ENCODE assay signal across 8 mouse cellular contexts in the genomic region with DNA sequence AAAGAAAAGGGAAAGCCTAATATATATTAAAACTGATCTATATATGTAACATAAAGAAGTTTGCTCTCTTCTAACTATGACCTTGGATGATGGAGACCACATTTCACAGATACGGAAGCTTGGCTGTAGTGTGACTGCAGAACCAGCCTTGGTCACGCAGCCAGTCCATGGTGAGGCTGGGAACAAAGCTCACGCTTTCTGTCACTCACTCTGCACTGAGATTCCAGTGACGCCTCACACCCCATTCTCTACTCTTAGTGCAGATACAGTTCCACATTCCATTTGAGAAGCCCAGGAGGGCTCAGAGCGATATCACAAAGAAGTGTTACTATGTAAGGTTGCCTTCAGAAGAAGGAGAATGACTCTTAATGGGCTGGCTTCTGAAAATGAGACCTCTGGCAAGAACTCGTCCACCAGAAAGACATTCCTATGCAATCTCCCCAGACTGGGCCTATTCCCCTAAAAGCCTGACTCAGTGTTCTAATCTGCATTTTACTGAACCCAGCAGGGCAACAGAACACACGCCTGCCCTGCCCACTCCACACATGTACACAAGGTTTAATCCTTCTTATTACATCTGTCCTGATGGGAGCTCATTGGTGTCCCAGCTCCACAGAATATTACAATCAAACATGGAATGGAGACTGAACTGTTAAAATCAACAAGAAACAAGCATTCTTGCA. TPM values are rescaled to one million over a fixed set of nuclear protein-coding genes. Genes with fewer than 3 reads are reported as not detected.
DNase-seq lines count a peak whose midpoint lies in the region; ATAC-seq lines count a peak whose summit lies in the region.

No protein-coding gene starts in this region.

- no peaks in the 10 kb centered on the region for H3K9me3 ChIP-seq in erythroblast, embryonic 14.5 days (ENCODE audit: control insufficient read depth, low read length)
- no peaks in the 10 kb centered on the region for H3K9me3 ChIP-seq in heart, embryonic 15.5 days (replicated peaks)
- H3K9me3 ChIP-seq in liver, embryonic 13.5 days (replicated peaks): no peaks in the 10 kb centered on the region

- WGBS in heart, embryonic 15.5 days: 31% methylated on average over 7 of the region's 7 CpGs
- 60% methylated on average over 7 of the region's 7 CpGs for WGBS in liver, embryonic 13.5 days (ENCODE audit: insufficient replicate concordance)

- H3K27ac ChIP-seq in heart, embryonic 15.5 days: peak overlapping the region; percentile 85
- H3K27ac ChIP-seq in liver, embryonic 13.5 days: peak overlapping the region; percentile 61

- ATAC-seq in erythroblast, adult 5-6 weeks (replicated peaks; ENCODE audit: low FRiP score, poor library complexity, severe bottlenecking): no peak
- ATAC-seq in heart, embryonic 15.5 days (replicated peaks; ENCODE audit: insufficient number of reproducible peaks, insufficient read depth, low FRiP score, low read depth): peak; percentile 92
- peak; percentile 49; the same call in 1 of the 2 replicates for ATAC-seq in liver, embryonic 13.5 days (ENCODE audit: low read depth)

- H3K27me3 ChIP-seq in erythroblast, embryonic 14.5 days (ENCODE audit: control insufficient read depth): no peaks in the 10 kb centered on the region
- H3K27me3 ChIP-seq in heart, embryonic 15.5 days: no peaks in the 10 kb centered on the region
- H3K27me3 ChIP-seq in liver, embryonic 13.5 days: no peaks in the 10 kb centered on the region

- peak overlapping the region; percentile 11 for H3K4me3 ChIP-seq in erythroblast, embryonic 14.5 days (replicated peaks)
- H3K4me3 ChIP-seq in heart, embryonic 15.5 days: peak overlapping the region; percentile 58
- peak overlapping the region; percentile 50 for H3K4me3 ChIP-seq in liver, embryonic 13.5 days (replicated peaks)

- peak overlapping the region; percentile 61 for H3K4me2 ChIP-seq in heart, embryonic 15.5 days
- H3K4me2 ChIP-seq in liver, embryonic 13.5 days: peak overlapping the region; percentile 59

- H3K4me1 ChIP-seq in erythroblast, embryonic 14.5 days (ENCODE audit: control insufficient read depth): no peaks in the 10 kb centered on the region
- H3K4me1 ChIP-seq in heart, embryonic 15.5 days (replicated peaks): peaks cover 14% of the 10 kb centered on the region
- no peaks in the 10 kb centered on the region; the same call in 1 of the 2 replicates for H3K4me1 ChIP-seq in liver, embryonic 13.5 days (replicated peaks)

- peak; percentile 32 for DNase-seq in adipocyte (ENCODE audit: low spot score)
- DNase-seq in liver, embryonic 13.5 days: no peak
- DNase-seq in thymus, postnatal 36 days: no peak
- DNase-seq in natural killer cell, adult 2 months (ENCODE audit: low spot score in 2 of 2): no peak
- DNase-seq in layer of hippocampus, adult 8-10 months (ENCODE audit: low spot score in 2 of 2): no peak

- H3K9ac ChIP-seq in heart, embryonic 15.5 days: peak overlapping the region; percentile 48
- H3K9ac ChIP-seq in liver, embryonic 13.5 days: peak overlapping the region; percentile 14; the same call in 1 of the 2 replicates

- peaks cover 3% of the 10 kb centered on the region; the same call in 1 of the 2 replicates for H3K36me3 ChIP-seq in erythroblast, embryonic 14.5 days (ENCODE audit: control insufficient read depth)
- H3K36me3 ChIP-seq in heart, embryonic 15.5 days: peaks cover 26% of the 10 kb centered on the region
- H3K36me3 ChIP-seq in liver, embryonic 13.5 days: peaks cover 12% of the 10 kb centered on the region; the same call in 1 of the 2 replicates

RNA-seq across cellular contexts. Expression of gene Vcam1, which starts 2.8 kb away (rescaled TPM):
- polyA plus RNA-seq in erythroblast, embryonic 14.5 days (2012): 0.02 and 0.16 TPM in 2 replicates
- 102 and 106 TPM in 2 replicates for total RNA-seq in erythroblast, adult 5-6 weeks (2015; ENCODE audit: low replicate concordance)
- 63.5 and 65.1 TPM in 2 replicates for total RNA-seq in erythroblast, adult 5-6 weeks (2017; ENCODE audit: low replicate concordance)
- 77.8 and 78.2 TPM in 2 replicates for polyA plus RNA-seq in heart, embryonic 15.5 days (2015; fragmentation: Nextera tagmentation; extraction: Ambion mirVana)
- polyA plus RNA-seq in liver, embryonic 13.5 days (2015; fragmentation: Nextera tagmentation; extraction: Ambion mirVana): 47.4 and 57.8 TPM in 2 replicates
- total RNA-seq in layer of hippocampus, adult 8-10 months (2022): 10 to 100 TPM; 21.2 to 29.7 (median 23.9) TPM

Comparison
In these comparisons a context has a peak if more than half of its experiments do, and no peak if none do; other contexts are left out.
1. RNA of gene Vcam1, which starts 2.8 kb away (polyA plus RNA-seq): 77.8 to 78.2 TPM in heart, embryonic 15.5 days and 47.4 to 57.8 TPM in liver, embryonic 13.5 days; 0.02 to 0.16 TPM in erythroblast, embryonic 14.5 days; every median in the first group is over 10 times any median in the second.
2. Peak in every context shown above with its lines, with median percentiles within 50 percentile points of each other: H3K4me3 ChIP-seq.